Mouse (Mus musculus) right cerebral cortex, postnatal 10 days (tissue): ENCODE data around the gene Gps2.

Source experiments
- DNase-seq, 2 experiments: peaks; one replicate each; pipeline ENCODE4 v3.0.0; 2021; ENCODE audit warnings: low spot score in 2 of 2

The Gps2 gene

GRCm38 (mm10) chr11:69965271-69966005 lies 51.8 kb downstream of the Gps2 start:
- no peak for DNase-seq
